Mouse (Mus musculus) G1E-ER4 (cell line): ENCODE measurements around the gene Enpp6. TPM values are rescaled to one million over a fixed set of nuclear protein-coding genes. Genes with fewer than 3 reads are reported as not detected.

ENCODE experiments used
- GATA1 ChIP-seq: IDR thresholded peaks from one replicate; pipeline ENCODE4 v1.8.0; 2012; ENCODE audit warnings: low read length, inconsistent platforms
- polyA plus RNA-seq: library from polyadenylated mRNA; stranded (reverse); fragments of >175 nt; gene quantifications from 2 replicates; pipeline ENCODE4 v1.2.3, GENCODE M21; 2012

The Enpp6 gene
- polyA plus RNA-seq, 1 experiment = not detected

GRCm38 (mm10) chr8:47082201-47083027, 95.7 kb downstream of the Enpp6 start:
- TF ChIP-seq GATA1 = no peak

- TF ChIP-seq GATA1 = no peak
These were observed 103.3 kb downstream of the Enpp6 start for GRCm38 (mm10) chr8:47090021-47090420.

- no peak for TF ChIP-seq GATA1
These were observed 118.9 kb downstream of the Enpp6 start for GRCm38 (mm10) chr8:47105617-47106016.

GRCm38 (mm10) chr8:47114133-47114796, 127.6 kb downstream of the Enpp6 start:
- TF ChIP-seq GATA1 = no peak

GRCm38 (mm10) chr8:47117336-47117735, 130.6 kb downstream of the Enpp6 start:
- no peak for TF ChIP-seq GATA1

DNA sequence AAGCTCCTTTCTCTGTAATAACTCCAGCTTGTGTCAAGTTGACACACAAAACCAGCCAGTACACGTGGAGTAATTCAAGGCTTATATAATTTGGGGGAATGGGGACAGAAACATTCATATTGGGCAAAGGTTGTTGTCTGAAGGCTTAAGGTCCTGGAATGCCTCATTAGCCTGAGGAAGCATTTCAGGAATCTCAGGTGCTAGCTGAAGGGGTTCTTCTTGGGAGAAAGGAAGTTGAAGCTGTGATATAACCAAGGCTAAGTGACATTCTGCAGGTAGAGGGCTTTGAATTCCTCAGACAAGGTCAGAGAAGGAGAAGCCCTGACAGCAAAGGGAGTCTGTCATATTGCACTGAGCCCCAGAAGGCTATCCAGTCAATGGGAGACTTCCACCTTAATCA, 133.2 kb downstream of the Enpp6 start:
- TF ChIP-seq GATA1 = no peak

- TF ChIP-seq GATA1 = no peak
These were observed 142.2 kb downstream of the Enpp6 start for GRCm38 (mm10) chr8:47128859-47129258.

DNA sequence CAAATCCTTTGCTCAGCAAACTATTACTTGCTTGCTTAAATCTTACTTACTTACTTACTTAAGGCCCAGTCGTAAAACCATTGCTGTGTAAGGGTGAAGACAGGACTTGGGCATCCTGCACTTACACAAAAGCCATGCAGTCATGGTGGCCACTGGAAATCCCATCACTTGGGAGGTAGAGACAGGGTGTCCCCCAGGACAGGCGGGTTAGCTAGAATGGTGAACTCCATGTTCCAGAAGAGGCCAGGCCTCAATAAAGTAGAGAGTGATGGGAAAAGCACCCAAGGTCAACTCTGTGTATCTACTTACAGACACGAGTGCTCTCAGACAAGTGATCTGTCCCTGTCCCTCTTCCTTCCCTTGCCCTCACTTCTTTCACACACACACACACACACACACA, 146.7 kb downstream of the Enpp6 start:
- no peak for TF ChIP-seq GATA1

DNA sequence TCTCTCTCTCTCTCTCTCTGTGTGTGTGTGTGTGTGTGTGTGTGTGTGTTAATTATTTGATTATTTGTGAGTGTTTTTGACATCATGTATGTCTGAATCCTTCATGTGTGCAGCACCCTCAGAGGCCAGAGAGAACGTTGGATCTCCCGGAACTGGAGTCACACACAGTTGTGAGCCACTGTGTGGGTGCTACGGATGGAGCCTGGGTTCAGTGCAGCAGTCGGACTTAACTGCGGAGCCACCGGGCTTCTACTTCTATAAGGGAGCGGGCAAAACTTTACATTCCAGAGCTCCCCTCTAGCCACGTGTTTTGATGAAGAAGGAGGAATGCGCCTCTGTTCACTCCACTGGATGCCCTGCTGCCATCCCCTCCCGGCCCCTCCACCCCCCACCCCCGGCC, 148.0 kb downstream of the Enpp6 start:
- TF ChIP-seq GATA1 = no peak

GRCm38 (mm10) chr8:47135586-47135985, 148.9 kb downstream of the Enpp6 start:
- no peak for TF ChIP-seq GATA1

DNA sequence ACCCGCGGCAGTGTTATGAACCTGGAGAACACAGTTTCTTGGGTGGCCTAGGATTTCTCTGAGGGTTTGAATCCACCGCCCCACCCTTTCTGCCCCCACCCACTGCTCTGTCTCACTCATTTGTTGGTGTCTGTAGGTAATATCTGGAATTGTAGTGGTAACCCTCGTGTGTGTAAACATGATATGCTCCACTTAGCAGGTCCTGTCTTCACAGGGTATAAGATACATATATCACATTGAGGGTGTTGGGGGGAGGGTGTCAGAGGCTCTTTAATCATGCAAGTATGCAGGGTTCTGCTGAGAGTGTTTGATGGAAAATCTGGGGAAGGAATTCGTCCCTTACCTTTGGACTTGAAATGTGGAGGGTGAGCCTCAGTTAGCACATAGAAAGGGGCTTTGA, 149.4 kb downstream of the Enpp6 start:
- TF ChIP-seq GATA1 = no peak

GRCm38 (mm10) chr8:47145258-47145657, 158.6 kb downstream of the Enpp6 start:
- TF ChIP-seq GATA1 = no peak

Other genes with a start within 250 kb of the Enpp6 start
- gene Irf2, start 247.2 kb upstream of the Enpp6 start, polyA plus RNA-seq = 4.2 and 11.3 TPM in 2 replicates